Mouse (Mus musculus): ENCODE data around the gene Gm9970. TPM values are rescaled to one million over a fixed set of nuclear protein-coding genes. Genes with fewer than 3 reads are reported as not detected.

The Gm9970 gene
- polyA plus RNA-seq (2012; rRNA removed) = 0.15 TPM in 1 of 2 replicates, not detected in the other

DNA sequence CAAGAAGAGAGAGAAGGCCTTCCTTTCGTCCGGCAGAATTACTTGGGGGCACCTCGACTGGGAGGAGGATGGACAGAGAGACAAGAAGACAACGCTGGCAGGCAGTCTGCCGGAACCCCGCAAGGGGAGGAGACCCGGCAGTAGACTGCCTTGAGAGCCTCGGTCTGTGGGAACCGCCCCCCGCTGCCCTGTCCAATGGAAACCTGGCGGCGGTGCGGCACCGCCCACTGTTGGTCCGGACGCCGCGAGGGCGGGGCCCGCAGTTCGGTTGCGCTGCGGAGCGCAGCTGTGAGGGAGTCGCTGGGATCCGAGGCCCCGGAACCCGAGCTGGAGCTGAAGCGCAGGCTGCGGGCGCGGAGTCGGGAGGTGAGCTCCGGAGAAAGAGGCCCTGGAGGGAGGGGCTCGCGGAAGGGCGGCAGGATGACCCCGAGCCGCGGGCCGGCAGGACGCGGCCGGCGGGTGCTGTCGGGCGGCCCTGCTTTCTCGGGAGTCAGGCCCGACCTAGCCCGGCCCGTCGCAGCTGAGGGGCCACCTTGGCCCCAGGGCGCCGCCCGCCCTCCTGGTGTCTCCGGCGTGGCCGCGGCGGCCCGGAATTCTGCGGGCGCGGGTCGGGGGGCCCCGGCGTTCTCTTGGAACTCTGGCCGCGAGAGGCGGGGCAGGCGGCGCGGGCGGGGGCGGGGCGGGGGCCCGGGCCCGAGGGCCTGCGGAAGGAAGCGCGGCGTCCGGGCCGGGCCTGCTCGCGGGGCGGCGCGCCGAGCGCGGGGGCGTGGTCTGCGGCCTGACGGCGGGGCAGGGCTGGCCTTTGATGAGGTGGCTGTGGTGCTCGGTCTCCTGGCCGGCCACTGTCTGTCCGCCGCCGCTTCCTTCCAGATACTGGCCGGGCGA lies at the start of gene Gm9970, which contains the start of gene Nrbp1:
Gm9970 (minus strand) TSS at position 596 of the 885 bp plus-strand sequence.
Nrbp1 (plus strand) TSS at position 228 of the 885 bp plus-strand sequence.
- peak; percentile 98 for DNase-seq (ENCODE audit: low read depth)
- TF ChIP-seq CTCF (IDR thresholded peaks at IDR 0.05; ENCODE audit: borderline replicate concordance, extremely low read depth, insufficient read depth, insufficient read length) (no peak), POLR2A (IDR thresholded peaks at IDR 0.05; ENCODE audit: borderline replicate concordance, extremely low read depth, insufficient read depth, insufficient read length, poor library complexity, severe bottlenecking) (peak; percentile 90)

DNA sequence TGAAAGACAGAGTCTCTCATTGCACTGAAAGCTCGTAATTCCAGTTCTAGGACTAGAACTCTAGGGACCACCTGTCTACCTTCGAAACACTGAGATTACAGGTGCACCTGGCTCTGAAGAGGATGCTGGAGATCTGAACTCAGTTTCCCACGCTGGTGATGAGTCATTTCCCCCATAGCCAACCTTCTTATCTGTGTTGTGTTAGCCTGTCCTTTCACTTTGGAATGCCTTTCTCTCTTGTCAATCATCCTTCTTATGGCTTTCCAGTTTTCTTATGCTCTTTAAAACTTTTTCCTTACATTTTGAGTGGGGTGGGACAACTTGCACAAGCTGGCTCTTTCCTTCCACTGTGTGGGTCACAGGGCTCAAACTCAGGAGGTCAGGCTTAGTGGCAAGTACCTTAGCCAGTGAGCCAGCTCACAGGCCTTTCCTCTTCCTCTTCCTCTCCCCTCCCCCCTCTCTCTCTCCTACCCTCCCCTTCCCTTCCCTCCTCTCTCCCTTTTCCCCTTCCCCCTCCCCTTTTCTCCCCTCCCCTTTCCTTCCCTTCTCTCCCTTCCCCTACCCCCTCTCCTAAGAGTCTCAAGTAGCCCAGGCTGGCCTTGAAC lies 48.7 kb upstream of the Gm9970 start:
- TF ChIP-seq CTCF (IDR thresholded peaks at IDR 0.05; ENCODE audit: borderline replicate concordance, extremely low read depth, insufficient read depth, insufficient read length) (no peak), POLR2A (IDR thresholded peaks at IDR 0.05; ENCODE audit: borderline replicate concordance, extremely low read depth, insufficient read depth, insufficient read length, poor library complexity, severe bottlenecking) (no peak)
- no peak for DNase-seq (ENCODE audit: low read depth)

DNA sequence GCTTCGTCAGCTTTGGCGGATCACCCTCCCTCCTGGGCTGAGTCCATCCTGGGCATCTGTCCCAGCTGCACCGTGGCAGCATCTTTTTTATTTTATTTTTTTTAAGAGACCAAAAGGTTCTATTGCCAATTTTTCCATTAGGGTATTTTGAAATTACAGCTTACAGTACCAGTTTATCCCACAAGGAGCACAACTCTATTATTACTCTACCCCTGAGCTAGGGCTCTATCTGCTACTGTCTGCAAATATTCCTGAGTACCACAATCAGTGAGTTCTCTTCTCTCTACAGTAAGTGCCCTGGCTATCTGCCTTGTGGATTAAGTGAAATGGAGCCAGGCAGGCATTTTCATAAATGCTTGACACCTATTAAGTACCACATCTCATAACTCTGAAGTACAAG lies 47.6 kb upstream of the Gm9970 start:
- no peak for DNase-seq (ENCODE audit: low read depth)
- TF ChIP-seq POLR2A (IDR thresholded peaks at IDR 0.05; ENCODE audit: borderline replicate concordance, extremely low read depth, insufficient read depth, insufficient read length, poor library complexity, severe bottlenecking) (no peak), CTCF (IDR thresholded peaks at IDR 0.05; ENCODE audit: borderline replicate concordance, extremely low read depth, insufficient read depth, insufficient read length) (no peak)

DNA sequence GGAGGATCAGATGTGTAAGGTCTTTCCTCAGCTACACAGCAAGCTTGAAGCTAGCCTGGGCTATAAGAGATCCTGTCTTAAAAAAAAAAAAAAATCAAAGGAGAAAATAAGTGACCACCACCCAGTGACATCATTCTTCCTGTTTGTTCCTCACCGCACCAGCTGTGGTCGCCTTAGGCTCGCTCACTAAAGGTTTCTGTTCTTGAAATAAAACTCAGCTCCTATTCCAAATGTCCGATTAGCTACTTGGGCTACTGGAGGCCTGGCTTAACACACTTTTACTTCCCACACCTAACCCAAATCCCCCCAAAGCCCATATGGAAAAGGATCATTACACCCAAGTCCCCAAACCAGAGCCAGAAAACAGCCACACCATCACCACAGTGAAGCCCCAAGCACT lies 47.2 kb upstream of the Gm9970 start:
- no peak for DNase-seq (ENCODE audit: low read depth)
- no peak for TF ChIP-seq CTCF (IDR thresholded peaks at IDR 0.05; ENCODE audit: borderline replicate concordance, extremely low read depth, insufficient read depth, insufficient read length)

DNA sequence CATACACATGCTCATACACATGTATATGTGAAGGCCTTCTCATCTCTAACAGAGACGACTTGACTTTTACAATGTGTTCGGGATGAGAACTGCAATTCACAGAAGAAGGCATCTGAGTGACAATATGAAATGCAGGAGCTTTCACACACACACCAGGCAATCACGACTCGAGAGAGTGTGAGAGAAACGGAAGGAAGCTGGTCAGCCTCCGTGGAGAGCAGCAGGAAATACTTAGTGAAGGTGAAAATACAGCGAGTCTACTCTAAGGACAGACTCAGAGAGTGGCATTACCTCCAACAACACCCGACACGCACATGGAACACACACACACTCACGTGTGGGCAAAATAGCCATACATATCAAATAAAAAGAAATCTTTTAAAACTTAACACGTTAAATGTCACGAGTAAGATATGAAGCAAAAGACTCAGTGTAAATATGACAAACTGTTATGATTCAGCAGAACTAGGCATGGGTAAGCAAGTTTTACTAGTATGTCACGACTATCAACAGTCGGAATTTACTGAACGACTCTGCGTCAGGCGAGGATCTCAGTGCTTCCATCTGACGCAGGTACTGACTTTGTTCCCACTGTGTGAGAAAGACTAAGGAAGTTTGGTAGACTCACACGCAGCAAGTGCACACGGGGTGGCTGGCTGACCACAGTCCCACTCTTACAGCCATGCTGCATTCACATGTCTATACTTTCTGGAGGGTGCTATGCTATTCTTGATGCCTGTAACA lies 38.4 kb upstream of the Gm9970 start:
- no peak for DNase-seq (ENCODE audit: low read depth)
- TF ChIP-seq POLR2A (IDR thresholded peaks at IDR 0.05; ENCODE audit: borderline replicate concordance, extremely low read depth, insufficient read depth, insufficient read length, poor library complexity, severe bottlenecking) = no peak
- TF ChIP-seq CTCF (IDR thresholded peaks at IDR 0.05; ENCODE audit: borderline replicate concordance, extremely low read depth, insufficient read depth, insufficient read length) = no peak

DNA sequence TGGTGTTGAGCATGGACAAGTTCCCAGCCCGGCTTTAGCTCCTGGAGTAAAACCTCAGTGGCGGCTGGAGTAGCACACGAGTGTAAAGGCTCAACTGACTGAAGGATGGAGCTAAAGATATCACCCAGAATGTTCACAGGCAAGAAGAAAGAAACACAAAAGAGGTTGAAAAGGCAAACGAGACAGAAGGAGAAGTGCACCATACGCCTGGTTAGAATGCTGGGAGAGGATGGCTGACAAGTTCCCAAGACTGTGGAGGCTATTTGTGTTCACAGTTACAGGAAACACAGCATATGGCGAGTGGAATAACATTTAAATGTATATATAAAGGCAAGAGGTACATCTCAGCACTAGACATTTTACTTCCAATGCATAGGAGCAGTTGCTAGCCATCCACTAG lies 32.0 kb upstream of the Gm9970 start:
- DNase-seq (ENCODE audit: low read depth) = no peak
- TF ChIP-seq CTCF (IDR thresholded peaks at IDR 0.05; ENCODE audit: borderline replicate concordance, extremely low read depth, insufficient read depth, insufficient read length) = no peak
- TF ChIP-seq POLR2A (IDR thresholded peaks at IDR 0.05; ENCODE audit: borderline replicate concordance, extremely low read depth, insufficient read depth, insufficient read length, poor library complexity, severe bottlenecking) = no peak

DNA sequence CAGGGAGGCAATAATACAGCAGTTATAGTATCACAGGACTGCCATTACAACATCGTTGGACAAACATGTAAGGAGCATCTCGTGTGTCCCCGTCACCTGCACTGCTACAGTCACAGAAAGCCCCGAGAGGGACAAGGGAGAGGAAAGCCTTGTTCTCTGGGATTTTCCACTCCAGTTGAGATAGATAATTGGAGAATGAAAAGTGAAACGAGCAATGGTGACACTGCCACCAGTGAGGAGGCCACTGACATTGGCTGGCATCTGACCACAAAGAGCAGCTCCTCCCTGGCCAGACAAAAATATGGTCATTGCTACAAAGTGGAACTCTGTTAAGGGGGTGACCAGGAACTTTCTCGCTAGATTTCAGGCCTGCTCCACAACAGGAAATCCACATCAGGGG lies 26.7 kb upstream of the Gm9970 start:
- no peak for DNase-seq (ENCODE audit: low read depth)
- TF ChIP-seq POLR2A (IDR thresholded peaks at IDR 0.05; ENCODE audit: borderline replicate concordance, extremely low read depth, insufficient read depth, insufficient read length, poor library complexity, severe bottlenecking) = no peak
- no peak for TF ChIP-seq CTCF (IDR thresholded peaks at IDR 0.05; ENCODE audit: borderline replicate concordance, extremely low read depth, insufficient read depth, insufficient read length)

DNA sequence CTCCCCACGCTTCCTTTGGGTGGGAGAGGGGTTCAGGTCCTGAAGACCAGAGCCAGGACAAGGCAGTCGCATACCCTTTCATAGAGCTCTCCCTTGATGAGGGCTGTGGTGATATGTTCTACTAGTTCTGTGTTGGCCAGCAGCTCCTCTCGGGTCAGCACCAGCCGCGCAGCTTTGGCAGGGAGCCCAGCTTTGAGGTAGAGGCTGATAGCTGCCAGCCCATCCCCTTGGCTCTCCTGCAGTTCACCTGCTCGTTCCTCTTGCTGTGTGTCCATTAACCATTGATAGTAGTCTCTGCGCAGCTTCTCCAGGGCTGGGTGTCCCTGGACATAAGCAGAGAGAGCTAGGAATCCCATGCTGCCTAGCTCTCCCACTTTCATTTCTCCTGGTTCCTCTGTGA lies 25.1 kb upstream of the Gm9970 start:
- no peak for DNase-seq (ENCODE audit: low read depth)
- no peak for TF ChIP-seq POLR2A (IDR thresholded peaks at IDR 0.05; ENCODE audit: borderline replicate concordance, extremely low read depth, insufficient read depth, insufficient read length, poor library complexity, severe bottlenecking)
- TF ChIP-seq CTCF (IDR thresholded peaks at IDR 0.05; ENCODE audit: borderline replicate concordance, extremely low read depth, insufficient read depth, insufficient read length) = no peak

DNA sequence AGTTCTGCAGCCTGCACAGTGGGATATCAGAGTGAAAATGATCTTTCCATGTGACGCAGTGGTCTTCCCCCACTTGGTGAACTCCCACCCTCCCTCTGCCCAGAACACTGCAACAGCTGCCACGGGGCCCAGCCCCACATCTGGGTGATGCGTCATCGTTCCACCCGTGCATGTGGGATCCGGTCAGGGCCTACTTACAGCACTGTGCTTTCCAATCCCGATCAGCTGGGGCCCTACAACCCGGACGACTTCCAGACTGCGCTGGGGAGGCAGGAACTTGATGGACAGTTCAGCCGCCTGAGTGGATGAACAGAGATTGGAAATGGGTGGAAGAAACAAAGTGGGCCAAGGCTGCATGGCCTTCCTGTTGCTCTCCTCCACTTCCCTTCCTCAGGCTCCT lies 16.6 kb upstream of the Gm9970 start:
- TF ChIP-seq POLR2A (IDR thresholded peaks at IDR 0.05; ENCODE audit: borderline replicate concordance, extremely low read depth, insufficient read depth, insufficient read length, poor library complexity, severe bottlenecking) = no peak
- no peak for TF ChIP-seq CTCF (IDR thresholded peaks at IDR 0.05; ENCODE audit: borderline replicate concordance, extremely low read depth, insufficient read depth, insufficient read length)
- no peak for DNase-seq (ENCODE audit: low read depth)

DNA sequence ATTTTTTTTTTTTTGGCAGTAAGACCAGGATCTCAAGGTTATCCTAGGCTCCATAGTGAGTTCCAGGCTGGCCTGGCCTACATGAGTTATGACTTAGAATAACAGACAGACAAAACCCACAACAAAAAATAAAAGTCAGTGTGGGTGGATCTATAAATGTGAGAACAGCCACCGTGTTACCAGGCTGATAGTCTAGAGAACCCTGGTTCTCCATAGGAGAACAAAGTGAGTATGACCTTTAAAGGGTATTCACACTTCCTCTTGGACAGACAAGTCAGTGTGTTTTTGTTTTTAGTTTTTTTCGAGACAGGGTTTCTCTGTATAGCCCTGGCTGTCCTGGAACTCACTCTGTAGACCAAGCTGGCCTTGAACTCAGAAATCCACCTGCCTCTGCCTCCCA lies 14.9 kb upstream of the Gm9970 start:
- DNase-seq (ENCODE audit: low read depth) = no peak

DNA sequence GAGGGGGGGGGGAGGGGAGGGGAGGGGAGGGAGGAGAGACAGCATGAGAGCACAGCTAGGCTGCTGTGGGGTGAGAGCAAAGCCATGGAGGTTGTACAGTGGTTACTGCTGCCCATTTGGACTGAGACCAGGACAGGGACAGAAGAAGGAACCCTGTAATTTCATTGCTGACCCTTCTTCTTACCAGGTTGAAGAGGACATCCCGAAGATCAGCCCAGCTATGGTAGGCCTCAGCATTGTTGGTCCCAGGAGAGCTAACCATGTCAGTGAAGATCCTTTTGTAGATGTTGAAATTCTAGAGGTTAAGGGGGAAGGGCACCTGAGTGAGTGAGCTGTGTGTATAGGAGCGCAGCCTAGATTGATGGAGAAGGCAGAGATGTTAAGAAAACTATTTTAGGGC lies 14.3 kb upstream of the Gm9970 start:
- TF ChIP-seq CTCF (IDR thresholded peaks at IDR 0.05; ENCODE audit: borderline replicate concordance, extremely low read depth, insufficient read depth, insufficient read length) (no peak), POLR2A (IDR thresholded peaks at IDR 0.05; ENCODE audit: borderline replicate concordance, extremely low read depth, insufficient read depth, insufficient read length, poor library complexity, severe bottlenecking) (no peak)
- DNase-seq (ENCODE audit: low read depth) = no peak

More for the DNA sequence above, 14.9 kb upstream of the Gm9970 start:
- TF ChIP-seq CTCF (IDR thresholded peaks at IDR 0.05; ENCODE audit: borderline replicate concordance, extremely low read depth, insufficient read depth, insufficient read length) = no peak
- TF ChIP-seq POLR2A (IDR thresholded peaks at IDR 0.05; ENCODE audit: borderline replicate concordance, extremely low read depth, insufficient read depth, insufficient read length, poor library complexity, severe bottlenecking) = no peak

Measured in brain, embryonic 14.5 days (tissue).